Mouse (Mus musculus) bone marrow, adult 2 months (tissue): ENCODE measurements around the gene Uvrag.

Source experiments
- CTCF ChIP-seq: fragments of 200-500 bp; IDR thresholded peaks from 2 replicates; pipeline ENCODE4 v1.5.1; 2011; ENCODE audit warnings: low read length, control low read depth; ENCODE audit not compliant: control insufficient read depth, insufficient read depth
- POLR2A ChIP-seq: fragments of 200-500 bp; IDR thresholded peaks from 2 replicates; pipeline ENCODE4 v1.6.1; 2011; ENCODE audit warnings: low read depth, mild to moderate bottlenecking, control low read depth, low read length, borderline replicate concordance; ENCODE audit not compliant: control insufficient read depth

DNA sequence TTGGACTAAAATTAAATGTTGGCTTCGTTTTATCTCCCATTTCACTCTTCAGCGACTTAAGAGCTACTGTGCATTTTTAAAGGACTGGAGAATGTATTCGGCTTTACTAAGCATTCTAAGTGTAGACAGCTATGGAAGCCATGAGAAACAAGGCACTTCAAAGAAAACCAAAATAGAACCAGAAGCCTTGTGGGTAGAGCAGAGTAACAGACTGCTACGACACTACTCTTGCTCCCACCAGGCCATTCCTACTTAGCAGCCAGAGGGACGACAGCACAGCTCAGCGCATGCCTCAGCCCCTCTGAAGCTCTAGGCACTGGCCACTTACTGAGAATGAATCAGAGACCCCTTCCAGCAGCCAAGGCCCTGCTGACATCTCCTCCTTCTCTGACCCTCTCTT, 155.5 kb downstream of the Uvrag start:
- TF ChIP-seq POLR2A (no peak), CTCF (no peak)
